Mouse (Mus musculus) liver, embryonic 14.5 days (tissue): ENCODE data around the gene Cd55b. TPM values are rescaled to one million over a fixed set of nuclear protein-coding genes. Genes with fewer than 3 reads are reported as not detected.
A peak's percentile ranks its signal among the peaks of the same experiment; 100 is the strongest.

Experiments used
- ATAC-seq: fragments of 200-750 bp; cut with Nextera tagmentation; 2 replicates; pipeline ENCODE4 v1.8.0; 2017; ENCODE audit warnings: moderate number of reproducible peaks, mild to moderate bottlenecking, moderate library complexity; ENCODE audit not compliant: insufficient read depth
- DNase-seq, 3 experiments: peaks; one replicate each; pipeline ENCODE4 v3.0.0-alpha.2; 2012 to 2013; ENCODE audit warnings: low read depth in 3 of 3, low spot score in 3 of 3
- H3K27ac ChIP-seq: fragments of 300-500 bp; sonication (generic); 2 replicates; pipeline ENCODE4 v1.5.1; 2014; ENCODE audit warnings: moderate library complexity, mild to moderate bottlenecking, control low read depth, inconsistent platforms
- H3K27me3 ChIP-seq: fragments of 300-500 bp; sonication (generic); 2 replicates; pipeline ENCODE4 v1.6.1; 2014; ENCODE audit warnings: mild to moderate bottlenecking, low read length, moderate library complexity; ENCODE audit not compliant: control insufficient read depth, insufficient read depth
- H3K36me3 ChIP-seq: fragments of 300-500 bp; sonication (generic); replicated peaks from 2 replicates; pipeline ENCODE4 v1.6.1; 2014; ENCODE audit warnings: low read depth; ENCODE audit not compliant: control insufficient read depth, insufficient read depth
- H3K4me1 ChIP-seq, 2 experiments: fragments of 200-500 bp in 1 of 2; fragments of 300-500 bp in 1 of 2; sonication (generic) in 1 of 2; replicated peaks; 2 replicates each; pipeline ENCODE4 v1.6.1; 2012 to 2014; ENCODE audit warnings: antibody characterized with exemption in 1 of 2, inconsistent platforms in 1 of 2, low read length in 1 of 2; ENCODE audit not compliant: control insufficient read depth in 2 of 2, insufficient read depth in 2 of 2
- H3K4me2 ChIP-seq: fragments of 300-500 bp; sonication (generic); 2 replicates; pipeline ENCODE4 v1.6.1; 2014; ENCODE audit warnings: low read depth, mild to moderate bottlenecking, control low read depth, moderate library complexity
- H3K4me3 ChIP-seq, 2 experiments: fragments of 200-500 bp in 1 of 2; fragments of 300-500 bp in 1 of 2; sonication (generic) in 1 of 2; 2 replicates each; pipeline ENCODE4 v1.5.1; 2012 to 2014; ENCODE audit warnings: low read depth in 2 of 2, low read length in 2 of 2, mild to moderate bottlenecking in 2 of 2, control low read depth in 1 of 2, inconsistent platforms in 1 of 2, moderate library complexity in 1 of 2; ENCODE audit not compliant: insufficient read depth in 1 of 2
- H3K9ac ChIP-seq: fragments of 300-500 bp; sonication (generic); replicated peaks from 2 replicates; pipeline ENCODE4 v1.6.1; 2014; ENCODE audit warnings: mild to moderate bottlenecking, control low read depth, moderate library complexity
- H3K9me3 ChIP-seq: fragments of 300-500 bp; sonication (generic); 2 replicates; pipeline ENCODE4 v1.6.1; 2016; ENCODE audit warnings: low read length, mixed read lengths; ENCODE audit not compliant: control insufficient read depth
- CTCF ChIP-seq: IDR thresholded peaks from 2 replicates; pipeline ENCODE4 v1.5.1; 2016; ENCODE audit warnings: antibody characterized with exemption, low read depth, control low read depth
- EP300 ChIP-seq: IDR thresholded peaks from 2 replicates; pipeline ENCODE4 v1.6.1; 2016; ENCODE audit warnings: antibody characterized with exemption, low read depth
- WGBS: fragments of 180-500 bp; shearing (Covaris S2); extraction: QIAGEN DNeasy Blood & Tissue Kit; methylation state at CpG from one replicate; pipeline ENCODE4 v1.1.7; 2014; ENCODE audit not compliant: insufficient replicate concordance; 5-methylcytosine and 5-hydroxymethylcytosine counted together
- polyA plus RNA-seq, 2 experiments: library from polyadenylated mRNA; depleted of rRNA in 1 of 2; stranded (reverse) in 1 of 2; unstranded in 1 of 2; fragments of >200 nt; fragmentation: Nextera tagmentation in 1 of 2; extraction: Ambion mirVana in 1 of 2; gene quantifications; 2 replicates each; pipeline versions ENCODE4 v1.2.1 to v1.2.3; 2012 to 2014

Cd55b gene
- polyA plus RNA-seq (2012; rRNA removed) (not detected in 2 replicates), polyA plus RNA-seq (2014; fragmentation: Nextera tagmentation; extraction: Ambion mirVana) (not detected in 2 replicates)

DNA sequence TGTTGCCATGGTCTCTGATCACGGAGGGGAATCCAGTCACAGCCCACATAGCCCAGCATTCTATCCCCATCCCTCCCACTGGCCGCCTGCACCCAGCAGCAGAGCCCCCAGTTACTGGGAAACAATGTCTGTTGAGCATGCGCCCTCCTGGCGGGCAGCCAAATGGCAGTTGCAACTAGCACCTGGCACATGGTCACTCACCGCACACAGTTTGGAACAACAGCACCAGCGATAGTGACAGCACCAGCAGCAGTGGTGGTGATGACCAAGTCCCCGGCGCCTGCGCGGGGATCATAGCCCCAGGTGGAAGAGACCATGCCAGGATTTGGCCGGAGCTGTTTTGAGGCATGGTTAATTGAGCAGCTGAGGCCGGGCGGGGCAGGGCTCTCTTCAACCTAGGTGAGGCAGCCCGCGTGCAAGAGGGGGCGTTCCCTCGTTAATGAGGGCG, at the start of gene Cd55b:
Cd55b (minus strand) TSS at position 346 of the 448 bp plus-strand sequence.
- 63% methylated on average over 18 of the region's 18 CpGs for WGBS
- no peaks in the 10 kb centered on the region for H3K4me1 ChIP-seq
- no peak within 1 kb of the TSS for H3K4me3 ChIP-seq
- no peaks in the 10 kb centered on the region for H3K9me3 ChIP-seq
- no peak for DNase-seq
- no peaks in the 10 kb centered on the region for H3K36me3 ChIP-seq
- H3K4me2 ChIP-seq, result no peak within 1 kb of the TSS
- no peak for TF ChIP-seq CTCF
- no peak for TF ChIP-seq EP300
- no peaks in the 10 kb centered on the region for H3K27me3 ChIP-seq
- H3K9ac ChIP-seq, result no peak within 1 kb of the TSS
- H3K27ac ChIP-seq, result no peak within 1 kb of the TSS
- ATAC-seq, result 0 out of 2 replicates have a peak, but pooled peaks have one; percentile 35

DNA sequence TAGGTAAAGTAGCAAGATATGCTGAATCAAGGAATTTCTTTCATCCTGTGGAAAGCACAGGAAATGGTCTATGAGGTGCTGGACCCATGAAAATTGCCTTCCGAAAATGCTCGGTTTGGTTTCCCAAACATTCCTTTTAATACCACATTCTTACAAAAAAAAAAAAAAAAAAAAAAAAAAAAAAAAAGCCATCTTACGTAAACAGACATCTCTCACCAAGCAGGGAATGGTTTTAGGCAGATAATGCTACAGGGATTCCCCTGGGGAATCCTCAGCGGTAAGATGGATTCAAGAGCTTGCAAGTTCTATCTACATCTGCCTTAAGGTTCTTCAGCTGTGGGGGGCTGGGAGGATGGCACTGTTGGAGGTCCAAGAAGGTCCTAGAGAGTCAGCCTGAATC, 47.3 kb upstream of the Cd55b start:
- Histone ChIP-seq H3K4me1 (0 out of 4 replicates have a peak, but pooled peaks cover 0 to 1% of the 10 kb centered on the region in 2 experiments), H3K36me3 (no peaks in the 10 kb centered on the region), H3K27me3 (no peaks in the 10 kb centered on the region), H3K9me3 (no peaks in the 10 kb centered on the region), H3K4me3 (no peak overlapping the region), H3K4me2 (no peak overlapping the region), H3K27ac (no peak overlapping the region), H3K9ac (no peak overlapping the region)
- ATAC-seq (no peak), DNase-seq (no peak)
- TF ChIP-seq CTCF, result no peak
- no peak for TF ChIP-seq EP300
- WGBS, result 66% methylated on average over 4 of the region's 4 CpGs

DNA sequence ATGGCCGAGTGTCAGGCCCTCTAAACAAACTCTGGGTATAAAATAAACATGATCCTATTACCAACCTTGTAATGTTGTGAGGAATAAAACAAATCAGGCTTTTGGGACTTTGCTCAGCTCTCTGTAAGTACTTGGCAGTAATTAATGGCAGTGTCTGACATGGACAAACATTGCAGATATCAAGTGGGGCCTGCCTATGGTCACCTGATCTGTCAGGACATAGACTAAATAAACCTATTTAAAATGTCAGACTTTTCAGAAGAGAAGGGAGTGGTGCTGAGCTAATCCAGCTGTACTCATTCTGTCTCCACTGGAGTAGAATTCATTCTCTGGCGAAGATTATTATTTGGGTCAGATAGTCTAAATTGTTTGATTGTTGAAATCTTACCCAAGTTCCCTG, 44.6 kb upstream of the Cd55b start:
- Histone ChIP-seq H3K9ac (no peak overlapping the region), H3K27ac (no peak overlapping the region), H3K9me3 (no peaks in the 10 kb centered on the region), H3K36me3 (no peaks in the 10 kb centered on the region), H3K4me3 (no peak overlapping the region), H3K4me1 (peaks cover 7 to 11% of the 10 kb centered on the region in 2 experiments), H3K4me2 (no peak overlapping the region), H3K27me3 (no peaks in the 10 kb centered on the region)
- TF ChIP-seq CTCF (no peak), EP300 (no peak)
- 69% methylated on average over 1 of the region's 2 CpGs for WGBS
- ATAC-seq, result no peak
- no peak for DNase-seq

DNA sequence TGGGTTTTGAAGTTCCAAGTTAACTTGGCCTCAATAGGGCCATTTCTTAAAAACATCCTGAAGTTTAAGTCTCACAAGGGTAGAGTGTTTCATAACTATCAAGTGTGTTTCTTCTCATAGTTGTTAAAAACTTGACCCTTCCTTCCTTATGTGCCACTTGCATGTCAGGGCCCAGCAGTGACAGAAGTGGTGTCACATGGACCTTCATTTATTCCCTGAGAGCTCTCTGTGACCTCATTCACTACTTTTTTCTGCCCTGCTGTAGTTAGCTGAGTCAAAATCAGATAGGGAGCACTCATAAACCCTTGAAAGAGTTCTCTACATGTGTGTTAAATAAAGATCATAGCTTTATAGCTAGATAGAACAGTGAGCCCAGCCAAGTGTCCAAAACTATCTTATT, 41.4 kb upstream of the Cd55b start:
- no peaks in the 10 kb centered on the region for H3K36me3 ChIP-seq
- no peak overlapping the region for H3K4me3 ChIP-seq
- DNase-seq (no peak), ATAC-seq (no peak)
- H3K9ac ChIP-seq, result no peak overlapping the region
- no peaks in the 10 kb centered on the region for H3K9me3 ChIP-seq
- H3K4me2 ChIP-seq, result no peak overlapping the region
- H3K27me3 ChIP-seq, result no peaks in the 10 kb centered on the region
- TF ChIP-seq EP300, result no peak
- no peak for TF ChIP-seq CTCF
- peaks cover 7 to 11% of the 10 kb centered on the region in 2 experiments for H3K4me1 ChIP-seq
- H3K27ac ChIP-seq, result no peak overlapping the region

DNA sequence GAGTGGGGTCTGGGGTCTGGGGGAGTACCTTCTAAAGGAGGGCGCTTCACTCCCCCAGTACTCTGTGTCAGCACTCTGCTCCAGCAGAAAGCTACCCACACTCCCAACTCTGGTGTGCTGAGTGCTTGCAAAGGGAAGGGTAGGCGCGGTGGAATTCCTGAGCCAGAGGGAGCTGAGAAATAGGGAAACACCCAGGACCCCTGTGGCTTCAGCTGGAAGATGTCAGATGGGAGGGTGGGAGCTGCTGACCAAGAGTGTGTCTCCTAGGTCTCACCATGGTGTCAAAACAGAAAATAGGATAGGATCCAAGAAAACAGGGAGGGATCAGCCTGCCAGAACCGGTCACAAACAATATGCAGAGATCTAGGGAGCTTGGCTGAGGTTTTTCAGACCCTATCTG, 40.1 kb upstream of the Cd55b start:
- H3K27ac ChIP-seq, result peak overlapping the region; percentile 83
- 11% methylated on average over 4 of the region's 4 CpGs for WGBS
- H3K4me2 ChIP-seq, result peak overlapping the region; percentile 92
- TF ChIP-seq CTCF, result no peak
- no peak for TF ChIP-seq EP300
- H3K4me3 ChIP-seq, result peak overlapping the region; percentile 73 to 81
- H3K4me1 ChIP-seq, result peaks cover 7 to 11% of the 10 kb centered on the region in 2 experiments
- H3K9ac ChIP-seq, result peak overlapping the region; percentile 87
- ATAC-seq, result peak; percentile 3; the same call in 1 of the 2 replicates
- no peaks in the 10 kb centered on the region for H3K9me3 ChIP-seq
- DNase-seq, result no peak
- H3K27me3 ChIP-seq, result no peaks in the 10 kb centered on the region
- H3K36me3 ChIP-seq, result peaks cover 2% of the 10 kb centered on the region
